Mouse (Mus musculus) liver, postnatal 0 days (tissue): ENCODE data around the gene Unkl. TPM values are rescaled to one million over a fixed set of nuclear protein-coding genes. Genes with fewer than 3 reads are reported as not detected.
"Not testable (repeated sequence)": the region's sequence is repeated elsewhere in the genome, so short reads cannot be mapped to it uniquely, and the experiment has no call there.

Experiments
- ATAC-seq: fragments of 200-750 bp; cut with Nextera tagmentation; 2 replicates; pipeline ENCODE4 v1.8.0; 2017; ENCODE audit warnings: mild to moderate bottlenecking, moderate library complexity
- DNase-seq: peaks from one replicate; pipeline ENCODE4 v3.0.0-alpha.2; 2016
- H3K27ac ChIP-seq: fragments of 300-500 bp; sonication (generic); 2 replicates; pipeline ENCODE4 v1.5.1; 2014; ENCODE audit warnings: antibody characterized with exemption, moderate library complexity, mild to moderate bottlenecking, low read depth
- H3K27me3 ChIP-seq: fragments of 300-500 bp; sonication (generic); 2 replicates; pipeline ENCODE4 v1.6.1; 2014; ENCODE audit warnings: low read length, control low read depth, mixed read lengths; ENCODE audit not compliant: insufficient read depth
- H3K36me3 ChIP-seq: fragments of 300-500 bp; sonication (generic); replicated peaks from 2 replicates; pipeline ENCODE4 v1.6.1; 2014; ENCODE audit warnings: mild to moderate bottlenecking, control low read depth, low read length, moderate library complexity, mixed read lengths; ENCODE audit not compliant: insufficient read depth
- H3K4me1 ChIP-seq: fragments of 300-500 bp; sonication (generic); 2 replicates; pipeline ENCODE4 v1.6.1; 2014; ENCODE audit warnings: antibody characterized with exemption, mild to moderate bottlenecking, control low read depth; ENCODE audit not compliant: insufficient read depth
- H3K4me2 ChIP-seq: fragments of 300-500 bp; sonication (generic); 2 replicates; pipeline ENCODE4 v1.6.1; 2014; ENCODE audit warnings: low read depth, mild to moderate bottlenecking, low read length, moderate library complexity, mixed read lengths
- H3K4me3 ChIP-seq: fragments of 300-500 bp; sonication (generic); 2 replicates; pipeline ENCODE4 v1.5.1; 2014; ENCODE audit warnings: low read depth, low read length
- H3K9ac ChIP-seq: fragments of 300-500 bp; sonication (generic); replicated peaks from 2 replicates; pipeline ENCODE4 v1.6.1; 2014; ENCODE audit warnings: mild to moderate bottlenecking, moderate library complexity
- H3K9me3 ChIP-seq: fragments of 300-500 bp; sonication (generic); 2 replicates; pipeline ENCODE4 v1.6.1; 2016; ENCODE audit warnings: mild to moderate bottlenecking, control low read depth, low read length, mixed read lengths
- CTCF ChIP-seq: sonication (generic); IDR thresholded peaks from 2 replicates; pipeline ENCODE4 v1.5.1; 2016; ENCODE audit warnings: antibody characterized with exemption, low read depth
- EP300 ChIP-seq: IDR thresholded peaks from 2 replicates; pipeline ENCODE4 v1.6.1; 2016; ENCODE audit warnings: antibody characterized with exemption, low read depth, mild to moderate bottlenecking
- WGBS: fragments of 180-500 bp; shearing (Covaris S2); extraction: QIAGEN DNeasy Blood & Tissue Kit; methylation state at CpG from one replicate; pipeline ENCODE4 v1.1.7; 2014; ENCODE audit not compliant: insufficient replicate concordance; 5-methylcytosine and 5-hydroxymethylcytosine counted together
- polyA plus RNA-seq: library from polyadenylated mRNA; unstranded; fragments of >200 nt; fragmentation: Nextera tagmentation; extraction: Ambion mirVana; gene quantifications from 2 replicates; pipeline ENCODE4 v1.2.1, GENCODE M21; 2015

The Unkl gene
- polyA plus RNA-seq, 1 experiment from 2014 or later = 3.4 TPM

GRCm38 (mm10) chr17:25222951-25223601, 34.9 kb downstream of the Unkl start:
- peak; percentile 55; the same call in 1 of the 2 replicates for TF ChIP-seq EP300
- TF ChIP-seq CTCF = no peak
- ATAC-seq = peak; percentile 55
- Histone ChIP-seq H3K4me2 (peak overlapping the region; percentile 91), H3K9ac (peak overlapping the region; percentile 73), H3K9me3 (no peaks in the 10 kb centered on the region), H3K27ac (peak overlapping the region; percentile 84), H3K4me3 (peak overlapping the region; percentile 67), H3K4me1 (peaks cover 46% of the 10 kb centered on the region), H3K27me3 (no peaks in the 10 kb centered on the region), H3K36me3 (peaks cover 18% of the 10 kb centered on the region)
- no peak for DNase-seq
- 15% methylated on average over 6 of the region's 6 CpGs for WGBS

GRCm38 (mm10) chr17:25224586-25225222, 36.5 kb downstream of the Unkl start:
- peak overlapping the region; percentile 67 for H3K4me3 ChIP-seq
- no peaks in the 10 kb centered on the region for H3K27me3 ChIP-seq
- H3K36me3 ChIP-seq = peaks cover 21% of the 10 kb centered on the region
- peak overlapping the region; percentile 73 for H3K9ac ChIP-seq
- H3K4me1 ChIP-seq = peaks cover 46% of the 10 kb centered on the region
- DNase-seq = no peak
- H3K4me2 ChIP-seq = peak overlapping the region; percentile 91
- TF ChIP-seq CTCF (peak; percentile 18; the same call in 1 of the 2 replicates), EP300 (no peak)
- WGBS = 60% methylated on average over 7 of the region's 7 CpGs
- no peaks in the 10 kb centered on the region for H3K9me3 ChIP-seq
- H3K27ac ChIP-seq = peak overlapping the region; percentile 84
- ATAC-seq = no peak

GRCm38 (mm10) chr17:25225659-25226058, 37.5 kb downstream of the Unkl start:
- ATAC-seq (peak; percentile 56), DNase-seq (no peak)
- Histone ChIP-seq H3K9ac (peak overlapping the region; percentile 46), H3K9me3 (no peaks in the 10 kb centered on the region), H3K4me2 (peak overlapping the region; percentile 48), H3K4me3 (peak overlapping the region; percentile 6; the same call in 1 of the 2 replicates), H3K4me1 (peaks cover 46% of the 10 kb centered on the region), H3K36me3 (peaks cover 24% of the 10 kb centered on the region), H3K27me3 (no peaks in the 10 kb centered on the region), H3K27ac (peak overlapping the region; percentile 84)
- TF ChIP-seq EP300 = peak; percentile 75
- no peak for TF ChIP-seq CTCF
- 45% methylated on average over 4 of the region's 4 CpGs for WGBS

GRCm38 (mm10) chr17:25227991-25228390, 39.8 kb downstream of the Unkl start:
- 74% methylated on average over 5 of the region's 5 CpGs for WGBS
- H3K27ac ChIP-seq = no peak overlapping the region
- H3K4me2 ChIP-seq = no peak overlapping the region
- peaks cover 31% of the 10 kb centered on the region for H3K4me1 ChIP-seq
- peaks cover 33% of the 10 kb centered on the region for H3K36me3 ChIP-seq
- ATAC-seq (no peak), DNase-seq (no peak)
- TF ChIP-seq EP300 (no peak), CTCF (no peak)
- H3K9ac ChIP-seq = no peak overlapping the region
- no peak overlapping the region for H3K4me3 ChIP-seq
- H3K27me3 ChIP-seq = no peaks in the 10 kb centered on the region
- no peaks in the 10 kb centered on the region for H3K9me3 ChIP-seq

- H3K4me3 ChIP-seq, H3K27ac ChIP-seq, H3K9me3 ChIP-seq, H3K27me3 ChIP-seq, DNase-seq, ATAC-seq, H3K9ac ChIP-seq, H3K4me2 ChIP-seq: not testable (repeated sequence)
- Histone ChIP-seq H3K4me1 (peaks cover 12% of the 10 kb centered on the region; the same call in 1 of the 2 replicates), H3K36me3 (peaks cover 41% of the 10 kb centered on the region)
- WGBS = 75% methylated on average over 12 of the region's 17 CpGs
These were observed 41.9 kb downstream of the Unkl start for GRCm38 (mm10) chr17:25230014-25230655.

GRCm38 (mm10) chr17:25230700-25231099, 42.5 kb downstream of the Unkl start:
- H3K4me3 ChIP-seq = no peak overlapping the region
- H3K9me3 ChIP-seq = no peaks in the 10 kb centered on the region
- H3K4me1 ChIP-seq = peaks cover 8% of the 10 kb centered on the region; the same call in 1 of the 2 replicates
- peaks cover 45% of the 10 kb centered on the region for H3K36me3 ChIP-seq
- H3K9ac ChIP-seq = no peak overlapping the region
- TF ChIP-seq EP300 (no peak), CTCF (no peak)
- DNase-seq (no peak), ATAC-seq (no peak)
- H3K4me2 ChIP-seq = no peak overlapping the region
- 98% methylated on average over 3 of the region's 3 CpGs for WGBS
- no peaks in the 10 kb centered on the region for H3K27me3 ChIP-seq
- H3K27ac ChIP-seq = no peak overlapping the region

- DNase-seq, H3K9me3 ChIP-seq, H3K4me3 ChIP-seq, H3K4me2 ChIP-seq, H3K27me3 ChIP-seq, H3K4me1 ChIP-seq, ATAC-seq, H3K9ac ChIP-seq, H3K27ac ChIP-seq: not testable (repeated sequence)
- 98% methylated on average over 3 of the region's 11 CpGs for WGBS
- H3K36me3 ChIP-seq = peaks cover 42% of the 10 kb centered on the region
These were observed 43.4 kb downstream of the Unkl start for GRCm38 (mm10) chr17:25231621-25232020.
